Mouse (Mus musculus): ENCODE measurements at regions not wholly inside any gene's neighbourhood (a gene's known extent, or its start where the extent isn't known, plus 50 kb on each side); places are given as distances from the start of the nearest gene placed in this dataset.

DNA sequence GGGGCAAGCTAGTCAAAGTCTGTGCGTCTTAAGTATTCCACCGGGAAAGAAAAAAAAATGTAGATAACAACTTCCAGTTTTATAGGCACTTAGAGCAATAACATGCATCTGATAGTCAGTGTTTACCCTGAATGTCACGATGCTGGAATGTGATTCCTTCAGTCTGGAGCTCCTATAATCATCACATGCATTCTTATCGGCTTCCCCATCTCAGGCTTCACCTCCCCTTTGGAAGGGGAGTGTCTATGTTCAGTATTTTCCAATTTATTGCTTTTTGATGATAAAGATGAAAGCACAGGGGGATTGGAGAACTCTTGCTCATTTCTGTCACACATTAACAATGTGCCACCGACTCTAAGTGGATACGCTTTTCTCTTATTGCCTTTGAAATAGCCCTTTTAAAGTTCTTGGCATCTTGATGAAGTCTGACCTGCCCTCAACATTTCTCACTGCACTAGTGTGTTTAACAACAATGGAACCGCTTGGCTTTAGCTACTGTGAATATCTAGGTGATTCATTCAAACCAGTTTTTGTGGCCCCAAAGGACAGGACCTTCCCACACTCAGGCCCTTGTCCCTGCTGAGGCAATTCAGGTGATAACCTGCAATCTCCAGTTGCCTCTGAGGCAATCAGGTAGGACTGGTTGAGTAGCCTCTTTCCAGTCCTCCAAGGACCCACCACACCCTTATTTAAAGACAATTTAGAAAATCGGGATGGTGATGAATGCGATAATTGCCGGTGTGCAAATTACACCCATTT, 101.5 kb upstream of the Btg1 start:
- no peak for DNase-seq

DNA sequence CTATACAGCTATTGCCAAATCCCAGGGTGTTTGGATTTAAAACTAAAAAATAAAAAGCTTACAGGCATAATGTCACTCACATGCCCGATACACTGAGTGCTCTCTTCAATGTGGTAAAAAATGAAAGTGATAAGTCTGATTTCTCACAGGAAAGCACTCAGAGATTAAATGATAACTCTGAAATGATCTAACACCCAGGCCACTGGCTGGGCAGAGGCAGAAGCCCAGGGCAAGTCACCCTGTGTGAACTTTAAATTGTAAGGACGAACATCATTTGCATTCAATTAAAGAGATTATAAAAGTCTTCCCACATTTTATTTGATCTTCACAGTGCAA, 100.9 kb upstream of the Btg1 start:
- DNase-seq = no peak

DNA sequence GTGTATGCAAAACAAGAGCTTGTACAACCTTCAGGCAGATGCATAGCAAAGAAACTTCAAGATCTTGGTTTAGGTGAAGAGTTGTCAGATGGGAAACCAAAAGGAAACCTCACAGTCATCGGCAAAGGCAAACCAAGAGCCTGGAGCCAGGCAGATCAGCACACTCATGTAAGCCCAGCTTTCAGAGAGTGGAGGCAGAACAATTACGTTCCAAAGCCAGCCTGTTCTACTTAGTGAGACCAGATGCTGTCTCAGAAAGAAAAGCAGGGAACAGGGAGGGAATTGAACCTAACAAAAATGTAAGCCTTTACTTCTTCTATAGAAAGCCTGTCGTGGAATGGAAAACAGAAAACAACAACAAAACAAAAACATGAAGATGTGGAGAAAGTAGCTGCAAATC, 97.4 kb upstream of the Btg1 start:
- no peak for DNase-seq

DNA sequence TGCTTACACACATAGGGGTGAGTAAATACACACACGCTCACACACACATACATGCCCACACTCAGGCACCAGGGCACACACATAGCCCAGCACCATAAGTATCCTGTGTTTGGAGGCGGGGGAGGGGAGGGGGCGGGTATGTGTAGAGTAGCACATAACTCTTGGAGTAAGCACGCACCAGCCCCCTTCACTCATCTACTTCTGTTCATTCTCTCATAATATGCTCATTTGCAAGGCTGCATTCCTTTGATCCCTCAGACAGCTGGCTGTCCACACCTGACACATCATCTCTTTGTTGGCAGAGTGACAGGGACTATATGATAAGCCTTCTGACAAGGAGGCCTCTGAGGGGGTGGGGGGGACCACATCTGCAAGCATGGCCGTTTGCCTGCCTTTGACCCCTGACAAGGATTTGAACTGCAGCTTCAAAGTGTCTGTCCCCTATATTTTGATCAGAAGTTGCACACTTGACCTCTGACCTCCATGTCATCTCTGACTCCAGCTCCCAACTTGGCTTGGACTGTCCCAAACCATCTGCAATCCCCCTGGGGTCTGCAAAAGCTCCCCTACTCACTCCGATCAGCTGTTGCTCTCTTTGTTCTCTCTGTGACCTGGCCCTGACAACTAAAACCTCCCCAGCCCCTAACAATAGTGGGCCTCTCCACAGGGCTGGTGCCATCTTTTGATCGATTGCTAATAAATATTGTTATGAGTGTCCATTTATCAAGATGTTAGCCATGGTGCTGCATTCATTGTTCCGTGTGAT, 95.6 kb upstream of the Btg1 start:
- no peak for DNase-seq

DNA sequence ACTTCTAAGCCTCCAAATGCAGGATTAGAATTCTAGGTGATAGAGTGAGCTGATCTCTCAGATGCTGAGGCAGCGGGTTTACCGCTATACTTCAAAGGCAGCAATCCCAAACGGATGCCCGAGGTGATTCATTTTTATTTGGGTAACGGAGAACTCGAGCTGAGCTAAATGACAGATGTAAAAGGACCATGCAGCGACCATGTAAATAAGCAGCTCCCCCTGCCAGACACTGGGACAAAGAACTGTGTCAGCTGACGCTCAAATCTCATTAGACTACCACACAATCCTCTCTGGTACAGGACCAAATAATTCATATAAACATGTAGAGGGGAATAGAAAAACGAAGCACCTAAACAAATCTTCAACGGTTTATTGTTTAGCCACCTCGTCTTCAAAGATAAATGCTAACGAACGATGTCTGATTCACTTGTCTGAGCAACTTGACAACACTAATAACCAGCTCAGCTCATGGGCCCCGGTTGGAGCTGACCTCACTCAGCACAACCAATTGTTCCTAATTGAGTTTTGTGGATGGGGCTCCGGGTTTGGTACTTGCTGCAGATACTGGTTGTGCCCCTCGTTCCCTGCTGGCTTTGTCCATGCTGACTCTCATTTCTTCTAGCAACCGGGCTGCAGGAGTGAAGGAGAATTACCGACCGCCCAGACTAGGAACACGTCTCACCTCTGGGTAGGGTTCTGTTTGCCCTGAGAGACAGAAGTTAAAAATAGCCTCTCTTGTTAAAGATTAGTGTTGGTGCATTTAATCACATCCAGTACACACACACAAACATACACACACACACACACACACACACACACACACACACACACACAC, 92.6 kb upstream of the Btg1 start:
- no peak for DNase-seq

DNA sequence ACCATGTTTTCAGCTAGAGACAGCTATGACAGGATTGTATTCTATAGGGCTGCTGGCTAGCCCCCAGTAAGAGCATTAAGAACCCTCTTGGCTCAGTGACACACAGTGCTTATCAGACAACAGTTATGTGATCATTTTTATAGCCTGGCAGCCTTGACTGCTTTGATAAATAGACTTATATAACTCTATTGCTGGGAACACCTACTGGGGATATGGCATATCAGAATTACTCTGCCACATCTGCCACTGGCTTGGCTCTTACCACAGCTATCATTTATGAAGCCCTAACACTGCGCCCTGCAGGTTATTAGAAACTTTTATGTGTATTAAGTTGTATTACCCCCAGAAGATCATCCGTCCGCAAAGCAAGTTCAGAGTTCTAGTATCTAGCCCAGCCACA, 88.9 kb upstream of the Btg1 start:
- no peak for DNase-seq

DNA sequence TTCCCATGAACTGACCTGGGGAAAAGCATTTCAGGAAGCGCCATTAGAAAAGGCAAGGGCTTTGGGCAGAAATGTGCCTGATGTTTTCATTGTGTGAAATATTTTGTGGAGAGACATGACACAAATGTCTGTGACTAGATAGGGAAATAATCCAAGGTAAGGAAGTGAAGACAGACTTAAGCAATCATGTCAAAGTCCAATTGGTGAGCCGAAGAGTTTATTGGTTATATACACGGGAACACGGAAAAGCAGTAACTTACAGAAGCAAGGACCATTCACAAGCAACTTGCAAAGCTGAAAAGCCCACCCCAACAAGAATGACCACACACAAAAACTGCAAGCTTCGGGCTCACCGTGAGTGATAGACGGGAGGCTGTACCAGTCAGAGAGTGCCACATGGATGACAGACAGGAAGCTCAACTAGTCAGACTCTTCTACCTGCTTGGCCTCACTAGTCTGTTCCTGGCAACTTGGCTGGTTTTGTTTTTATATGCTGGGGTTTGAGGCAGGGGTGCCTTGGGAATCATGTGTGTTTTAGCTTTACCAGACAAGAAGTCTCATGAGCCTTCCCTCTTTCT, 82.2 kb upstream of the Btg1 start:
- no peak for DNase-seq

DNA sequence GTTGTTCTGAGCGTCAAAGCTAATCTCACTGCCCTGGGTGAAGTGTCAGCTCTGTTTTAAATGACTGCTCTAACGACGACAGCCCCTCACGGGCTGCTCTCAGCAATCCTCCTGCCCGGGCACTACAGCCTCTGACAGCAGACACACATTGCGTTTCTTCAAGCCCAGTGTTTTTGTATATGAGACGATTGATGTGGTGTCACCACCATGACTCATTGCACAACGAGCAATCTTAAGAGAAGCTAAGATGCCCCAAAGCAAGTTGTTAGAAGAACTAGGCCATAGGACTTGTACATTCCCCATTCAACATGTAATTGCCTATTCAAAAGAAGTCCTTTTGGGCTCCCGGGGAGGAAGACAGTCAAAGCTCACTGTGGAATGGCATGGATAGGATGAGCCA, 81.3 kb upstream of the Btg1 start:
- DNase-seq = no peak

DNA sequence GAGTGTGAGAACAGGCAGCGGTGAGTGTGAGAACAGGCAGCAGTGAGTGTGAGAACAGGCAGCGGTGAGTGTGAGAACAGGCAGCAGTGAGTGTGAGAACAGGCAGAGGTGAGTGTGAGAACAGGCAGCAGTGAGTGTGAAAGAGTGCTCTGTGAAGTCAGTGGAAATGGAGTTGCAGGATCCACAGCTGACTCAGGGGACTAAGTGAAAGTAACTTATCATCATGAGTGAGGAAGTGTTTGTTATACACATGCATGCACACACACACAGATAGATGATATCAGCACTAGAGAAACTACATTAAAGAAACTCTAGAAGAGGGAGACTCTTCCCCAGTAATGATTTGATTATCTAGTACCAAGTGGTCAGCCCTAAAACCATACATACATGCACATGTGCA, 76.0 kb upstream of the Btg1 start:
- no peak for DNase-seq

DNA sequence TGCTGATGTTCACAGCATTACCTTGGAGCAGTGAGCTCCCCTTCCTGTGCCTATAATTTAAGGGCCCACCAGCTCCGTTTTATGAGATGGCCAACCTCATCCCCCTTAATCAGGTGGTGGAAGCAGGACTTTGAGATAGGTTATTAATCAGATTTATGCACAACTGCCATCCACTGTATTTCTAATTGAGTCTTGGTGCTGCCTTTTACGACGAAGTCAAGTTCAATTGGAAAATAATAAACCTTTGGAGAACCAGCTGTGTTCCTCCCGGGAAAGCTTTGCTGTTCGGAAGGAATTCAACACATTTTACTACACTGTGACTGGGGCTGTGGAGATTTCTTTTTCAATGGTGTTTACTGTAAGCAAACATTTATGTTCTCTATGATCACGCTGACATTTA, 71.5 kb upstream of the Btg1 start:
- DNase-seq = no peak

DNA sequence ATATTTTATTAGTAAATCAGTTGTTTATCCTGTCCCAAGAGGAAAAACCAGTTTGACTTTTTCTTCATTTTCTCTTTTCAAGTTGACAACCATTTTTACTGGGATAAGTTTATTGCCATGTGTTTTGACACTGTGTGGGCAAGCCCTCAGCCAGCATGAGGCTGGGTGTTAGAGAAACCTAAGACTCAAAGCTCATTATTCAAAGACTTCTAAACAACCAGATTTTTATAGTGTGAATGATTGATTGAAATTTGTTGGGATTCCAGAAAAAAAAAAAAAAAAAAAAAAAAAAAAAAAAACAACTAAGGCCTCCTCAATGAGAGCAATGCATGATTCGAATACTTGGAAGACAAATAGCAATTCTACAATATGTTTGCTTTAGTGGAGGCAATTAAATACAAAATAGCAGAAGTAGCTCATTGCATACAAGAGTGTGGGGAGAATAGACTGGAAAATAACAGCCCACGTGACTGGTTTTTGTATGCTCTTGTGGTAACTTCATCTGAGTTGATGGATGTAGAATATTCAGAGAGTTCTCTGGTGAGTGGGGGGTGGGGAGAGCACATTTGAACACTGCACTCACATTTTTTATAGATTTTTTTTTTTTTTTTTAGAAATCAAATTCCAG, 70.9 kb upstream of the Btg1 start:
- no peak for DNase-seq

DNA sequence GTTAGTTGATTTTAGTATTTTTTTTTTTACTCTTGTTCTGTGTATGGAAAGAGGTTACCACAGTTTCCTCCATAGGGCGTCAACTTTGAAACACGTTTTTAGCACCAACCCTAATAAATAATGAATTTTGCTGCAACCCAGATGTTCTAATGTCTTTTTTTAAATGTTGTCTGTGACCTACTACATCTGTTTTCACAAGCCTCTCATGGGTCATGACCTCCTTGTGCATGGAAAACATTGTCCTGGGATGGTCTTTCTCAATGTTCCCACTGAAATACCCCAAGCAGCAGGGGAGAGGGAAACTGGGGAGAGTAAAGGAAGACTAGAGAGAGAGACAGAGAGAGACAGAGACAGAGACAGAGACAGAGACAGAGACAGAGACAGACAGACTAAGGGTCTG, 67.2 kb upstream of the Btg1 start:
- DNase-seq = peak in 1 of 2 experiments; percentile 19

DNA sequence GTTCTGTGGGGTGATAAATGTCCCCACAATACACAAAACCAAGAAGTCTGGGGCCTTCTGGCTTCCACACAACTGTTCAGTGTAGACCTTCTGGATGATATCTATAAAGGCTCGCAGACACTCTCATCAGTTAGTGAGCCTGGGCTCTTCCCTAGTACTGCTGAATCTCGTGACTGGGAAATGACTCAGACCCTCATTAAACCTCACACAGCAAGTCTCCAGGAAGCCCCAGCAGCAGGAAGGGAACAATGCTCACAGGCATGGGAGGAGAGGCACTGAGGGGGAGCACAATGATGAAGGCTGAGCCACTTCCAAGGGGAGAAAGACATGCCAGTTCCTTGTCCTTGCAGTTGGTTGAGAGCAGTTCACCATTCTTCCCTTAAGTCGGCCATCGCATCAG, 66.5 kb upstream of the Btg1 start:
- DNase-seq = no peak

DNA sequence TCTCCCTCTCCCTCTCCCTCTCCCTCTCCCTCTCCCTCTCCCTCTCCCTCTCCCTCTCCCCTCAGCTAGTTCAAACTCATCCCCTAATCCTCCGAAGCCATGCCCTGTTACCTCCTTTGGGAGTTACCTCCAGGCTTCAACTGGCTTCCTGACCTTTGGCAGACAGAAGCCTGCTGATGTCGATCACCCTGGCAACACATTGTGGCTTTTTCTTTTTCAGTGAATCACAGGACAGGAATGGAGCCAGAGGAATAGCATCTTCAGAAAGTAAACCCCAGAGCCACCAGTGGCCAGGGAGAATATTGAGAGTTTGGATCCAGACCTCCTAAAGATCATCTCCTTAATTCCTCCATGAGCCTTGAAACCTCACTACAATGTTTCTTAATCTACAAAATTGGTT, 59.5 kb upstream of the Btg1 start:
- no peak for DNase-seq

DNA sequence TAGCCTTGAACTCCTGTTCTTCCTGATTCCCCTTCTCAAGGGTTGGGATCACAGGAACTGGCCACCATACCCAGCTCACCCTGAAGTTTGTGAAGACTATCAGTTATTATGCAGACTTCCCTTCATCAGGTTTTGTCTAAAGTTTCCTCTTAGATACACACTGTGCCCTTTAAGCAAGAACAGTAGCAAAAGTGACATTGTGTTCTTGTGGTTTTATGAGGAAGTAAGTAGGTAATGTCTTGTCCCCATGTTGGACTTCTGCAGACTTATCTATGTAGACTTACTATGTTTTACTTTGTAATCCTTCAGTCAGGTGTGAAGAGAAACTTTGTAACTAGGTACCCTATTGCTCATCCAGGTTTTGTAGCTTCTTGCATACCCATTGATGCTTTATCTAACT, 51.5 kb upstream of the Btg1 start:
- no peak for DNase-seq
